Mouse (Mus musculus): ENCODE data around the gene Dnlz. TPM values are rescaled to one million over a fixed set of nuclear protein-coding genes. Genes with fewer than 3 reads are reported as not detected.

Dnlz gene
- total and polyA plus RNA-seq, 3 experiments = 22.7 to 25.9 (median 23.2) TPM

- Histone ChIP-seq H3K27me3 (ENCODE audit: control insufficient read depth, insufficient read depth, low read length) (no peaks in the 10 kb centered on the region), H3K36me3 (ENCODE audit: control insufficient read depth, insufficient read depth, low read length) (no peaks in the 10 kb centered on the region), H3K27ac (no peak overlapping the region), H3K4me3 (no peak overlapping the region), H3K79me2 (replicated peaks; ENCODE audit: control insufficient read depth, insufficient read depth, low read length) (no peaks in the 10 kb centered on the region), H3K4me1 (ENCODE audit: control insufficient read depth, insufficient read depth, low read length) (peaks cover 5% of the 10 kb centered on the region), H3K9ac (ENCODE audit: low read depth, low read length) (no peak overlapping the region)
- WGBS = 66% methylated on average over 3 of the region's 3 CpGs
- intact Hi-C loops (cut with DNase I) = loop anchor here (5.0 kb wide), 1 partner anchor 35 kb away; the partner anchor contains the start of gene Dnlz
- peak in 1 of 2 experiments; percentile 2 for DNase-seq
- TF ChIP-seq POLR2A (IDR thresholded peaks at IDR 0.05; ENCODE audit: insufficient read depth, low read depth, low read length) (no peak), CTCF (IDR thresholded peaks at IDR 0.05) (no peak), EP300 (IDR thresholded peaks at IDR 0.05; ENCODE audit: insufficient read depth, low read depth, low read length) (no peak)
Observed at GRCm38 (mm10) chr2:26317371-26317770, 34.5 kb downstream of the Dnlz start.

DNA sequence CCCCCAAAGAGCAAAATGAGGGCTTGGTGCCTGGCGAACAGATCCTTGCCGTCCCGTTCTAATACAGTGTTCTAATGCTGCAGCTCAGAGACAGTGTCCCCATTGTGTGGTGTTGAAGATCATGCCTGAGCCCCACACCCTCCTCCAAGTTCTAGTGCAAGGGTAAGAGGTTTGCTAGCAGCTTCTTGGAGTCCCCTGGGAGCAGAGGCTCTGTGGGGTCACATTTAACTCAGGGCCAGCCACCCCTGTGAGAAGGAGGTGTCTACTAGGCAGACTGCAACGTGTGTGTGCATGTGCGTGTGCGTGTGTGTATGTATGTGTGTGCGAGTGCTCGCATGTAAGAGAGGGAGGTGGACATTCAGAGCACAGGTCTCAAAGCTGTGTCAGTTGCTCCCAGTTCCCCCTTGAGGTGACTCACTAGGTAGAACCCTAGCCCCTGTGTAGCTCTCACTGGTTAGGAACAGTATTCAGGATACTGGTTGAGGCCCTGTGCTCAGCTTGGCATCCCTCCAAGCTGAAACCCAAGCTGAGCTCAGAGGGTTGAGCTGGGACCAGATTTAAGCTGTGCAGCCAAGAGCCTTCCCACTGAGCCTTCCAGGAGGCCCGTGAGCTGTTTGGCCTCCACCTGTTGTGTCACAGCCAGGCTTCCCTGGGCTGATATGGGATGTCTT is 35.2 kb downstream of the Dnlz start:
- intact Hi-C loops (cut with DNase I) = loop anchor here (5.0 kb wide), 1 partner anchor 36 kb away; the partner anchor contains the start of gene Dnlz
- Histone ChIP-seq H3K79me2 (replicated peaks; ENCODE audit: control insufficient read depth, insufficient read depth, low read length) (no peaks in the 10 kb centered on the region), H3K27me3 (ENCODE audit: control insufficient read depth, insufficient read depth, low read length) (no peaks in the 10 kb centered on the region), H3K36me3 (ENCODE audit: control insufficient read depth, insufficient read depth, low read length) (no peaks in the 10 kb centered on the region), H3K4me3 (peak overlapping the region; percentile 91), H3K27ac (peak overlapping the region; percentile 94; the same call in 1 of the 2 replicates), H3K9ac (ENCODE audit: low read depth, low read length) (no peak overlapping the region), H3K4me1 (ENCODE audit: control insufficient read depth, insufficient read depth, low read length) (peaks cover 5% of the 10 kb centered on the region)
- peak in 1 of 2 experiments; percentile 22 for DNase-seq
- 51% methylated on average over 9 of the region's 9 CpGs for WGBS
- TF ChIP-seq POLR2A (IDR thresholded peaks at IDR 0.05; ENCODE audit: insufficient read depth, low read depth, low read length) = no peak

DNA sequence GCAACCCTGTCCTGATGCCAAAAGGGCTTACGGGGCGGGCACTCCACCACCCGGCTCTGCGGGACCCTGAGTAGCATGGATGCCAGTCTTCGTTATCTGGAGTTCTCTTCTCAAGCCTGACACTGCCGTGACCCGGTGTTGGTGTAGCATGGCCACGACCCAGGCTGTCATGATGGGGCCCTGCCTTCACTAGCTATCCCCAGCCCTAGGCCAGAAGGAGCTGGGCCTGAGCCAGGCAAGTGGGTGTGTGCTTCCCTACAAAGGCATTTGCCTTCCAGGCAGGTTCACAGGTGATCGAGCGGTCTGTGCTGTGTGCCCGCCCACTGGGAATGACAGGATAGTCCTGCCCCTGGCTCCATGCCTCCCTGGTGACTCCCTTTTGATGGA is 36.0 kb downstream of the Dnlz start:
- Histone ChIP-seq H3K27me3 (ENCODE audit: control insufficient read depth, insufficient read depth, low read length) (no peaks in the 10 kb centered on the region), H3K4me1 (ENCODE audit: control insufficient read depth, insufficient read depth, low read length) (peaks cover 5% of the 10 kb centered on the region), H3K4me3 (peak overlapping the region; percentile 91), H3K36me3 (ENCODE audit: control insufficient read depth, insufficient read depth, low read length) (no peaks in the 10 kb centered on the region), H3K27ac (peak overlapping the region; percentile 94), H3K79me2 (replicated peaks; ENCODE audit: control insufficient read depth, insufficient read depth, low read length) (no peaks in the 10 kb centered on the region), H3K9ac (ENCODE audit: low read depth, low read length) (peak overlapping the region; percentile 85)
- TF ChIP-seq EP300 (IDR thresholded peaks at IDR 0.05; ENCODE audit: insufficient read depth, low read depth, low read length) (no peak), CTCF (IDR thresholded peaks at IDR 0.05) (no peak), POLR2A (IDR thresholded peaks at IDR 0.05; ENCODE audit: insufficient read depth, low read depth, low read length) (no peak)
- DNase-seq = peak; percentile 63 to 69
- under 1% methylated on average over 11 of the region's 11 CpGs for WGBS
- intact Hi-C loops (cut with DNase I) = loop anchor here (5.0 kb wide), 1 partner anchor 36 kb away; the partner anchor contains the start of gene Dnlz

DNA sequence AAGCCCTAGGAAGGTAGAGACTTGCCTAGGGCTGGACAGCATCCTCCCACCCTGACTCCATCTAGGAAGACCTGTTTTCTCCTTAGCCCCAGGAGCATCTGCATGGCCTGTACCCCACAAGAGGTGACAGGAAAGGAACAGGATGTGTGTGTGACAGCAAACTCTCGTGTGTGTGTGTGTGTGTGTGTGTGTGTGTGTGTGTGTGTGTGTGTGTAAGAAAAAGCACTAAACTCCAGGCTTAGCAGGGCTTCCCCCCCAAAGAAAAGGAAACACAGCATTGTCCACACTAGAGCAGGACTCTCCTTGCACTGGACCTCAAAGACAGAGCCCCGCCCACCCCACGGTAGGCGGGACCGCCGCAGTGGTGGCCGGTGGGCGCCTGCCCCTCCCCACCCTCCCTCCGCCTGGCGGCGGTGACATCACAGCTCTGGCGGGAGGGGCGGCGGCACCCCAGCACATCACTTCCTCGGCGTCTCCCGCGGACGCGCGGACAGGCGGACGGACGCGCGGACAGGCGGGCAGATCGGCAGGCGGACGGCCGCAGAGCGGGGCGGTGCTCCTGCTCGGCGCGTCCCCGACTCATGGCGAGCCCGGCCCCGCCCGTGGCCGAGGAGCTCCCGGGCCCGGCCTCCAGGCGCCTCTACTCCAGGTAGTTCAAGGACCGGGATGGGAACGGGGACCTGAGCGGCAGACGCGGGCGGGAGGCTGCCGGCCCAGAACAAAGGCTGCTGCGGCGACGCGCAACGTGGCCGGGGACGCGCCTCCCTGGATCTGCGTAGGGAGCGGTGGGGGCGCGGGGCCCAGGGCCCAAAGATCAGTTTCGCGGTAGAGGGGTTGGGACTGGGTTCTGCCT is 36.6 kb downstream of the Dnlz start, which contains the start of gene Gpsm1:
TSS of gene Gpsm1 (plus strand) at position 444 of the 853 bp plus-strand sequence.
- no peaks in the 10 kb centered on the region for H3K79me2 ChIP-seq (replicated peaks; ENCODE audit: control insufficient read depth, insufficient read depth, low read length)
- intact Hi-C loops (cut with DNase I) = loop anchor here (5.0 kb wide), 1 partner anchor 37 kb away; the partner anchor contains the start of gene Dnlz
- peak; percentile 89 to 91 for DNase-seq
- no peaks in the 10 kb centered on the region for H3K27me3 ChIP-seq (ENCODE audit: control insufficient read depth, insufficient read depth, low read length)
- H3K9ac ChIP-seq (ENCODE audit: low read depth, low read length) = peak within 1 kb of the TSS; percentile 85
- peak; percentile 57; the same call in 1 of the 2 replicates for TF ChIP-seq POLR2A (IDR thresholded peaks at IDR 0.05; ENCODE audit: insufficient read depth, low read depth, low read length)
- no peak; the same call in 1 of the 2 replicates for TF ChIP-seq CTCF (IDR thresholded peaks at IDR 0.05)
- TF ChIP-seq EP300 (IDR thresholded peaks at IDR 0.05; ENCODE audit: insufficient read depth, low read depth, low read length) = no peak
- 1% methylated on average over 63 of the region's 66 CpGs for WGBS
- H3K4me3 ChIP-seq = peak within 1 kb of the TSS; percentile 91
- peak within 1 kb of the TSS; percentile 94 for H3K27ac ChIP-seq
- no peaks in the 10 kb centered on the region for H3K36me3 ChIP-seq (ENCODE audit: control insufficient read depth, insufficient read depth, low read length)
- peaks cover 5% of the 10 kb centered on the region for H3K4me1 ChIP-seq (ENCODE audit: control insufficient read depth, insufficient read depth, low read length)

DNA sequence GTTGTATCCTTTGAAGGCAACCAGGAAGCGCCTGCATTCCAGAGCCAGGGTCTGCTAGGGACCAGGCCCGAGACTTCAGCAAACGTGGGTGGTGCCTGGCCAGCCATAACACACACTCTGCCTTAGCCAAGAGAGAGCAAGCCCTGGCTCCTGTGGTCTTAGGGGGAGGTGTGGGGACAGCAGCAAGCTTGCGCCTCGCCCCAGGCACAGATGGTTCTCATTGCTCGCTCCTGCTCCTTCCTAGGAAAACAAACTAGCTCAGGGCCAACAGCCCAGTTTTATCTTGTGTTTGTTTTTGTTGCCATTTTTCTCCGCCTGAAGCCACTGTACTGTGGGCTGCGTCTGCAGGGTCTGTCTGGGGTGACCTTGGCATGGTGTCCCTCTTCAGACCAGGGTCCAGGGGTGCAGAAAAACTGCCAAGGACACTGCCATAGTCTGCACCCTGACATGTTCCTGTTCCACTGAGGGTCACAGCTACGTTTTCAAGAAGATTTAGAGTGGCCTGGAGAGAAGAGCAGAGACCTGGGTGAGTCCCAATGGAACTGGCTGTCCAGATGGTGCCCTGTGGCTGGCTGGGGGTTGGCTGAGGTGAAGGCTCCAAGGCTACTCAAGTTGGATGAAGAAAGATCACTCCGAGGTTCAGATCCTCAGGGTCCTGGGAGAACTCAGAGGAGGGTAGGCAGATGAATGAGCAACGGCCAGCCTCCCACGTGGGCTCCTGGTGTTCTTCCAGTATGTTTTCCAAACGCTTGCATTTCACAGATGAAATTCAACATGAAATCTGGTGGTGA is 37.4 kb downstream of the Dnlz start:
- no peak overlapping the region; the same call in 1 of the 2 replicates for H3K9ac ChIP-seq (ENCODE audit: low read depth, low read length)
- TF ChIP-seq EP300 (IDR thresholded peaks at IDR 0.05; ENCODE audit: insufficient read depth, low read depth, low read length) = 0 out of 2 replicates have a peak, but pooled peaks have one; percentile 13
- no peak for TF ChIP-seq CTCF (IDR thresholded peaks at IDR 0.05)
- no peak for TF ChIP-seq POLR2A (IDR thresholded peaks at IDR 0.05; ENCODE audit: insufficient read depth, low read depth, low read length)
- peaks cover 5% of the 10 kb centered on the region for H3K4me1 ChIP-seq (ENCODE audit: control insufficient read depth, insufficient read depth, low read length)
- no peaks in the 10 kb centered on the region for H3K79me2 ChIP-seq (replicated peaks; ENCODE audit: control insufficient read depth, insufficient read depth, low read length)
- peak overlapping the region; percentile 67 for H3K27ac ChIP-seq
- H3K4me3 ChIP-seq = no peak overlapping the region
- no peaks in the 10 kb centered on the region for H3K27me3 ChIP-seq (ENCODE audit: control insufficient read depth, insufficient read depth, low read length)
- 52% methylated on average over 13 of the region's 13 CpGs for WGBS
- no peaks in the 10 kb centered on the region for H3K36me3 ChIP-seq (ENCODE audit: control insufficient read depth, insufficient read depth, low read length)
- intact Hi-C loops (cut with DNase I) = loop anchor here (5.0 kb wide), 1 partner anchor 38 kb away; the partner anchor contains the start of gene Dnlz
- peak; percentile 69 to 79 for DNase-seq

All from heart, adult 2 months (tissue).